Mouse (Mus musculus): Measurements from ENCODE around the gene Bmp6.

Gene Bmp6

DNA sequence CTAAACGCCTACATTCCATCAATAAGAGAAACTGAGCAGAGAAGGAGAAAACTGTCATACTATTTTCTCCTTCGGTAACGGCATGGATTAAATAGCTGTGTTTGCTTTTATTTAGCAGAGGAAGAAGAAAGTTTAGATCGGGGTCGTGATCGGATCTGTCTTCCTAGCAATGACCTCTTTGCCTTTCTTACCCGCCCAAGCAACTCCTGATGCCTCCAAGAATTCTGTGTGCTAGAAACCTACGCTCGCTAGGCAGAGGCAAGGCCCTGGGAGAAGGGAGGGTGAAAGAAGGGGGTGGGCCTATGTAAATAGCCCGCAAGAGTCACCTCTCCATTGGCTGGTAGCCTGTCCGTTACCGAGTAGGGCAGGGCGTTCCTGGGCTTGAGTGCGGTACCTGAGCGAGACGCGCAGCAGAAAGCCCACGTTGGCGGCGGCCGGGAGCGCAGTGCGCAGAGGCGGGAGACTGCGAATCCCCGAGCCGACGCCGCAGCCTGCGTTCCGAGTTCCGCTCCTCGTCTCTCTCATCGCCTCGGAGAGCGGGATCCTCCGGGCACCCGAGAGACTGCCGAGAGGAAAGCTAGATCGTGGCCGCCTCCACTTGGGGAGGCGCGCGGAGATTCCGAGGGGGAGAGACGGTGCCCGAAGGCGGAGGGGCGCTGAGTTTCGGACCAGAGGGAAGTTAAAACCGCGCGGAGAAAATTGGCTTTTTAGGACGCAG is at the start of gene Bmp6:
Gene Bmp6, plus strand, starts transcription at position 395 of the 718 bp plus-strand sequence.
- DNase-seq (ENCODE audit: low read depth, low spot score), result peak; percentile 78

DNA sequence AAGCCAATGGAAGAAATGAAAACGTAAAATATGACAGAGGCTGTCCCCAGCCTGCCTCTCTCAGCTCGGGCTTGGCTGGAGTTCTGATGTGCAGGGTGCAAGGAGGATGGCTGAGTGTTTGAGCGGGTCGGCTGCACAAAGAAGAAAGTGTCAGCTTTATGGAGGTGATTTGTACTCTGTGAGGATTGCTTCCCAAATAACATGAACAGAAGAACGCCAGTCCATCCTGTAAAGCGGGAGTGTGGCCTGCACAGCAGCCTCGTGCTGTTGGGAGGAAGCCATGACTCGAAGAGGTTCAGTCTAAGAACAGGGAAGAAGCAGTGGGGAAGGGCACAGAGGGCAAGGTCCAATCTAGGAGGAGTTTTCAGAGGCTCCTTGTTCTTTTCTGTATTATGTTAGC is 48.7 kb upstream of the Bmp6 start:
- DNase-seq (ENCODE audit: low read depth, low spot score), result no peak

- no peak for DNase-seq (ENCODE audit: low read depth, low spot score)
Observed at GRCm38 (mm10) chr13:38296601-38297000, 48.3 kb upstream of the Bmp6 start.

DNA sequence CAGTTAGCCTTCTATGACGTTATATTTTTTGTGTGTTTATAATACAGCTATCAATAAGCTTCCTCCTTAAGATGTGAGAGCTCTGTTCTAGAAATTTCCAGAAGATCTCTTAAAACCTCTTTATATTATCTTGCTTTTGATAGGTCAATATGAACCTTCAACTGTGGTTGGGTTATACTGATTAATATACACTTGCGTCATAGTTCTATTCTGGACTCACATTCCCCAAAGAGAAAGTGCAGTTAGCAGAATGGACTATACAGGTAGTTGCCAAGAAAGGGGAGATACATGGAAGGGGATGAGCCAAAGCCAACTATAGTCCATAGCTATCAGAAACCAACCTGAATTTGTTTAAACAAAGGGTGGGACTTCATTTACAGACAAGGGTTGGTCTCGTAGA is 33.8 kb upstream of the Bmp6 start:
- DNase-seq (ENCODE audit: low read depth, low spot score), result no peak

DNA sequence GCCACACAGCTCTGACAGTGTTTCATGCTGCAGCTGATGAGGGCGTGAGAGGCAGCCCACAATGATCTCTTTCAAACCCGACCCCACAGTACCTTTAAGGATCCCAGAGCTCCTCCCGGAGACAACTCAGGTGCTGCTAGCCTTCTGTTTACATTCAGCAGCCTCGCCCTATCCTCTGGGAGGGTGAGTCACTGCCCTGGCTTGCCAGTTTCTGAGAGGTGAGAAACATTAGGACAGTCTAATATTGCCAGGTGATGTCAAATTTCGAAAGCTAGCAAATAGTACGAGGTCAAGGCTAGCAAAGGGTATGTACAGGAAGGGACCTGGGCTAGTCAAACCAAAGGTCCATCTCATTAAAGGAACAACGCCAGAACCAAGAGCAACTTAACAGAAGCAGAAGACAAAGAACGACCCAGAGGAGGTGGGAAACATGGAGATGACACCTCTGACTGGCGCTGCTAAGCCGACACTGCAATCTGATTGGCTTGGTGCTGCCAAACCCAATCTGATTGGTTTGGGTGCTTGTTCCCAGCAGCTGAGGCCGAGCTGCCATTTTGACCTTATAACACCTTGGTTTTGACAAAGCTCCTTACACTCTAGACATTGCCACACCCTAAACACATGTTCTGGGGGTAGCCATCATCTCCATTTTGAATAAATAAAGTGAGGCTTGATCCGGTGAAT is 32.4 kb upstream of the Bmp6 start:
- no peak for DNase-seq (ENCODE audit: low read depth, low spot score)

DNA sequence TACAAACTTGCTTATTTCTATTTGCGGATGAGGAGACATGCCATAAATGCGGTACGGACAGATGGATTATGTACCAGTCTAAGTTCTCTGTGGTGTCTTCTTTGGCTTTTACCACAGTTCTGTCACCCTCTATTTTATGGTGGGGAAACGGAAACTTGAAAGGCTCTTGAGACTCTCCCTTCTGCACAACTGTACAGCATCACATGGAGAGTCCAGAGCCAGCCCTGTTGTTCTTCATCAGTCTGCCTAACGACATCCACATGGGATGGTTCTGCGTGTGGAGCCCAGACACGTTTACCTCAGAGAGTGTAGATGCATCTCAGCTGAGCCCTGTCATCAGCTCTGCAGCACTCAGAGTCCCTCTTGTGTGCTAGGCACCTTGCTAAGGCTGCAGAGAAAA is 30.3 kb upstream of the Bmp6 start:
- no peak for DNase-seq (ENCODE audit: low read depth, low spot score)

DNA sequence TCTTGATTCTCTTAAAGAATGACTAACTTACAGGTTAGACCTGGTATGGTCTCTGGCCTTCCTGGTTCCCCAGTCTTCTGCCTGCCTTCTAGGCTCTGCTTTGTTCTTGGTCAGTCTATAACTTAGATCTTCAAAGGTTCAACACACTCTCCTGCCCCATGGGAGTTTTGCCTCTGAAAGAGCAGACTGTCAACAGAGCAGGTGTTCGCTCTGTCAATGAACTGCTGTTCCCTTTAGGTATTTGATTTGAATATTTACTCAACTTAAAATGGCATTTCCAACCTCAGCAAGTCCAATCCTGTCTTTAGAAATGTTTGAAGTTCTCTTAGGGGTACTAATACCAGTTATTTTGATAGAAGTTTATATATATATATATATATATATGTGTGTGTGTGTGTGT is 26.5 kb upstream of the Bmp6 start:
- no peak for DNase-seq (ENCODE audit: low read depth, low spot score)

DNA sequence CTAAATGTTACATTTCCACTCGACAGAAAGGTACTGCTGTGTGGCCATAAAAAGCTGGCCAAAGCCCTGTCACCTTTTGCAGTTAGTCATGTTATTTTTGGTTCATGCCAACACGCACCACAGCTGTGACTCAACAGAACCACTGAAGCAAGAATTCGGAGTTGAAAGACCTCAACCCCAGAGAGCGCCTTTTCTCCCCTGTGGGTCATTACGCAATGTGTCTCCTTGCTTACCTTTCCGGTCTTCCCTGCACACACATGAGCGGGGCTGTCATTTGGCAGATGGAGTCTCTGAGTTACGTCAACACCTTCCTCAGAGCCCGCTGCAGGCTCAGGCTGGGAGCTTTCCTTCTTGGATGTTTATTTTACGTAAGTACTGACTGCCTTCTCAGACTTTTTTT is 24.6 kb upstream of the Bmp6 start:
- no peak for DNase-seq (ENCODE audit: low read depth, low spot score)

DNA sequence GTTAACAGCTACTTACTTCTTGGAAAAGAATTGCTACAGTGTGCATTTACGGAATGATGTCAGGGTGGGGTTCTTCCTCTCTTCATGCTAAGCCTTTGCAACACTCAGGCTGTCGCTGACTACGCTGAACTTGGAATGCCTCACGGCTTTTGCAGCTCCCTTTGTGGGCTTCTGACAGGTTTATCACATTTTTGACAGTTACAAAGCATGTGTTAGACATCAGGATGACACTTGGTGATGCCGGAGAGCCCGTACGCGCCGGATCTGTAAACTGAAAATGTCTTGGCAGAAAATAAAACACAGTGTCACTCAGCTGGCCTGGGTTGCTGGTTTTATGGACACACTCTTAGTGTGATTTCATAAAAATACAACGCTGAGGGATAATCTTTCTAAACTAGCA is 20.5 kb upstream of the Bmp6 start:
- DNase-seq (ENCODE audit: low read depth, low spot score), result no peak

GRCm38 (mm10) chr13:38327377-38327776 is 17.5 kb upstream of the Bmp6 start:
- no peak for DNase-seq (ENCODE audit: low read depth, low spot score)

- no peak for DNase-seq (ENCODE audit: low read depth, low spot score)
Observed at GRCm38 (mm10) chr13:38333496-38333895, 11.4 kb upstream of the Bmp6 start.

GRCm38 (mm10) chr13:38342598-38342997 is 2.3 kb upstream of the Bmp6 start:
- DNase-seq (ENCODE audit: low read depth, low spot score), result no peak

- DNase-seq (ENCODE audit: low read depth, low spot score), result no peak
Observed at GRCm38 (mm10) chr13:38343202-38343601, 1.7 kb upstream of the Bmp6 start.

DNA sequence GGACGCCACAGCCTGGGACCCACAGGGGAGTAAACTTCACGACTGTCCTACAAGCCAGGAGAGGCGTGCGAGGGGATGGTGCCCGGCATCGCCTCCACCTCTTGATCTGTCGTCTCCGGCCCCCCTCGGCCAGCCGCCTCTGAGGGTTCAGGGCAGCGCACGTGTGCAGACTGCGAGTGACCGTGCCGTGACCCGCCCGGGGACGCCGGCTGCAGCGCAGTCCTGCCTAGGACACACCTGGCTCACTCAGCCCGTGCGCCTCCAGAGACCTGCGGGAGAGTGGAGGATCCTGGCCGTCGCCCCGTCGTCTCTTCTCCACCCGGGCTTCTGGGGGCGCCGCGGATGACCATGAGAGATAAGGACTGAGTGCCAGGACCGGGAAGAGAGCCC is 519 bp downstream of the Bmp6 start:
- no peak for DNase-seq (ENCODE audit: low read depth, low spot score)

GRCm38 (mm10) chr13:38346096-38346915 is 1.4 kb downstream of the Bmp6 start:
- DNase-seq (ENCODE audit: low read depth, low spot score), result no peak

GRCm38 (mm10) chr13:38347021-38347774 is 2.3 kb downstream of the Bmp6 start:
- no peak for DNase-seq (ENCODE audit: low read depth, low spot score)

DNA sequence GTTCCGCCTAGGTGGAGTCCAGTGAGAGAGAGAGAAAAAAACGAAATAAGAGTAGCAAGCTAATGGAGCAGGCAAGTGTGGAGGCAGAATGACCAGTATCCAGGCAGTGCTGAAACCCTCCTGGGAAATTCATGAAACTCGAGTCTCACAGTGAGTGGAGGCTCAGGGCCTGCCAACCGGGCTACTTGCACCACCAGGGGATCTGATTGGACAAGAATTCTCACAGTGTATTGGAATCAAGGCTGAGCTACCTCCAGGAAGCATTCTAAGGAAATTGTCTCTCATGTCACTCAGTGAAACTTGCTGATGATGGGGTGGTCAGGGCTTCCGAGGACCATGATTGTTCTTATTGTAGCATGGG is 2.8 kb downstream of the Bmp6 start:
- no peak for DNase-seq (ENCODE audit: low read depth, low spot score)

GRCm38 (mm10) chr13:38349046-38349445 is 4.1 kb downstream of the Bmp6 start:
- no peak for DNase-seq (ENCODE audit: low read depth, low spot score)

GRCm38 (mm10) chr13:38349818-38350217 is 4.9 kb downstream of the Bmp6 start:
- no peak for DNase-seq (ENCODE audit: low read depth, low spot score)

GRCm38 (mm10) chr13:38351996-38352395 is 7.1 kb downstream of the Bmp6 start:
- no peak for DNase-seq (ENCODE audit: low read depth, low spot score)

DNA sequence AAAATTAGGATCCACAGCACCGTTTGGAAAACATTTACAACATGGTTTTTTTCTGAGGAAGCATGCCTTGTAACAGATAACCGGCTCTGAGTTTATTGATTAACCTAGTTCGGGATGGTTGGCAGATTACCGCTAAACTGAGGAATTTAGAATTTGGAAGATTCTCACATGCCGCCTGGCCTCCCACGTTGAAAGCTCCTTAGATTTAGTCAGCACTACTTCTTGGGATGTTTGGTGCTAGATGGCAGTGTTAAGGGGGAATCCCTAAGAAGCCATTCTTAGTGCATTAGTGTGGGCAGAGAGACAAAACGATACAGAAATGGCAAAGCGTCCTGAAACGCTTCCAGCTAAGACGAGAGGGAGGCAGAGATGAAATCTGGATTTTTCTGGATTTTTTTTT is 8.1 kb downstream of the Bmp6 start:
- DNase-seq (ENCODE audit: low read depth, low spot score), result peak; percentile 47

Measured in telencephalon, adult 2 months (tissue).